Mouse (Mus musculus): Measurements from ENCODE around the gene Olfr772.
"Not testable (repeated sequence)": the region's sequence is repeated elsewhere in the genome, so short reads cannot be mapped to it uniquely, and the experiment has no call there.

Olfr772 gene

GRCm38 (mm10) chr10:129177821-129178220 lies at the start of gene Olfr772:
Gene Olfr772, minus strand, starts transcription at chr10:129177921.
- CTCF ChIA-PET, POLR2A ChIA-PET: not testable (repeated sequence)

GRCm38 (mm10) chr10:129187319-129187718 lies 9.6 kb upstream of the Olfr772 start, which contains the start of gene Olfr773:
Gene Olfr773, minus strand, starts transcription at chr10:129187419.
- CTCF ChIA-PET, POLR2A ChIA-PET: not testable (repeated sequence)

- POLR2A ChIA-PET: no interaction called here
- CTCF ChIA-PET: no interaction called here
These were observed 13.1 kb downstream of the Olfr772 start, which contains the start of gene Olfr771 for GRCm38 (mm10) chr10:129164651-129165050. Gene Olfr771, minus strand, starts transcription at chr10:129164751.

GRCm38 (mm10) chr10:129138898-129139297 lies 38.8 kb downstream of the Olfr772 start, which contains the start of gene Olfr770:
Gene Olfr770, minus strand, starts transcription at chr10:129138998.
- CTCF ChIA-PET: no interaction called here
- POLR2A ChIA-PET: no interaction called here
